Mouse (Mus musculus) bone marrow, adult 2 months (tissue): ENCODE data around the gene Disp1. TPM values are rescaled to one million over a fixed set of nuclear protein-coding genes. Genes with fewer than 3 reads are reported as not detected.

Experiments
- H3K27ac ChIP-seq: fragments of 200-500 bp; 2 replicates; pipeline ENCODE4 v1.5.1; 2012; ENCODE audit warnings: low read depth, mild to moderate bottlenecking, control low read depth, inconsistent platforms, low read length; ENCODE audit not compliant: control insufficient read depth, poor library complexity, insufficient read depth
- H3K4me1 ChIP-seq: fragments of 200-500 bp; 2 replicates; pipeline ENCODE4 v1.6.1; 2011; ENCODE audit warnings: low read length; ENCODE audit not compliant: control insufficient read depth, insufficient read depth
- H3K4me3 ChIP-seq: fragments of 200-500 bp; replicated peaks from 2 replicates; pipeline ENCODE3; 2011; ENCODE audit warnings: mild to moderate bottlenecking, low read depth, low read length, control low read depth; ENCODE audit not compliant: control insufficient read depth
- CTCF ChIP-seq: fragments of 200-500 bp; IDR thresholded peaks from 2 replicates; pipeline ENCODE4 v1.5.1; 2011; ENCODE audit warnings: low read length, control low read depth; ENCODE audit not compliant: control insufficient read depth, insufficient read depth
- POLR2A ChIP-seq: fragments of 200-500 bp; IDR thresholded peaks from 2 replicates; pipeline ENCODE4 v1.6.1; 2011; ENCODE audit warnings: low read depth, mild to moderate bottlenecking, control low read depth, low read length, borderline replicate concordance; ENCODE audit not compliant: control insufficient read depth
- WGBS: fragments of 180-500 bp; shearing (Covaris S2); methylation state at CpG from one replicate; pipeline ENCODE4 v1.1.7; 2018; 5-methylcytosine and 5-hydroxymethylcytosine counted together
- polyA plus RNA-seq: library from polyadenylated mRNA; stranded (reverse); fragments of >200 nt; gene quantifications from 2 replicates; pipeline ENCODE4 v1.2.4, GENCODE M21; 2011; ENCODE audit warnings: low replicate concordance; ENCODE audit not compliant: missing spikeins, insufficient read depth, insufficient read length

Disp1 gene
- polyA plus RNA-seq, 1 experiment: 3.3 TPM

- TF ChIP-seq CTCF (no peak), POLR2A (no peak)
- no peak overlapping the region for H3K27ac ChIP-seq
- WGBS: 82% methylated on average over 6 of the region's 6 CpGs
- no peak overlapping the region for H3K4me3 ChIP-seq
- H3K4me1 ChIP-seq: no peaks in the 10 kb centered on the region
Observed at GRCm38 (mm10) chr1:183215706-183216105, 5.6 kb downstream of the Disp1 start.

DNA sequence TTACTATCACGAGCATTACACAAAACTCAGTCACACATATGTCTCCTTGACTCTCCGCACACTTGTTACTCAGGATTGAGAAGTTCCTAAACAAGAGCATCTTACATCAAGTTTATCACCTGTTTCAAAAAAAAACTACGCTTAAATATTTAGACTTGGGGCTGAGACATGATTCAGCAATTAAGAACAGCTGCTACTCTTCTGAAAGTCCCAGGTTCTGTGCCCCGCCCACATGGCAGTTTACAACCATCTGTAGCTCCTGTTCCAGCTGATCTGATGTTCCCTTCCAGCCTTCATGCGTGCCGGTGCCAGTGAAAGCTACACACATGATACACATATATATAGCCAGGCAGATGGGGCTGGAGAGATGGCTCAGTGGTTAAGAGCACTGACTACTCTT is 7.5 kb downstream of the Disp1 start:
- 73% methylated on average over 6 of the region's 6 CpGs for WGBS
- Histone ChIP-seq H3K4me3 (no peak overlapping the region), H3K4me1 (no peaks in the 10 kb centered on the region), H3K27ac (no peak overlapping the region)
- no peak for TF ChIP-seq POLR2A
- no peak for TF ChIP-seq CTCF

- no peaks in the 10 kb centered on the region for H3K4me1 ChIP-seq
- TF ChIP-seq POLR2A: no peak
- no peak for TF ChIP-seq CTCF
- 67% methylated on average over 6 of the region's 6 CpGs for WGBS
- H3K27ac ChIP-seq: no peak overlapping the region
- no peak overlapping the region for H3K4me3 ChIP-seq
Observed at GRCm38 (mm10) chr1:183212757-183213211, 8.5 kb downstream of the Disp1 start.

DNA sequence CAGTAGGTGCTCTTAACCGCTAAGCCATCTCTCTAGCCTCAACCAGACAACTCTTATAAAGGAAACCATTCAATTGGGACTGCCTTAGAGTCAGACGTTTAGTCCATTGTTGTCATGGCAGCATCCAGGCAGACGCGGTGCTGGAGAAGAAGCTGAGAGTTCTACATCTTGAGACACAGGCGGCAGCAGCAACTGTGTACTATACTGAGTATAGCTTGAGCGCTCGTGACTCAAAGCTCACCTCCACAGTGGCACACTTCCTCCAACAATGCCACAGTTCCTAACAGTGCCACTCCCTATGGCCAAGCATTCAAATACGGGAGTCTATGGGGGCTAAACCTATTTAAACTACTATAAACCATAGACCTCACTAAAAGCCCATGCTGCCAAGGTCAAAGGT is 11.2 kb downstream of the Disp1 start:
- no peaks in the 10 kb centered on the region for H3K4me1 ChIP-seq
- 87% methylated on average over 8 of the region's 8 CpGs for WGBS
- TF ChIP-seq CTCF: no peak
- TF ChIP-seq POLR2A: no peak
- H3K4me3 ChIP-seq: no peak overlapping the region
- no peak overlapping the region for H3K27ac ChIP-seq

- Histone ChIP-seq H3K4me3 (no peak overlapping the region), H3K4me1 (no peaks in the 10 kb centered on the region), H3K27ac (no peak overlapping the region)
- TF ChIP-seq POLR2A (no peak), CTCF (no peak)
- 59% methylated on average over 6 of the region's 6 CpGs for WGBS
Observed at GRCm38 (mm10) chr1:183207623-183208022, 13.7 kb downstream of the Disp1 start.

DNA sequence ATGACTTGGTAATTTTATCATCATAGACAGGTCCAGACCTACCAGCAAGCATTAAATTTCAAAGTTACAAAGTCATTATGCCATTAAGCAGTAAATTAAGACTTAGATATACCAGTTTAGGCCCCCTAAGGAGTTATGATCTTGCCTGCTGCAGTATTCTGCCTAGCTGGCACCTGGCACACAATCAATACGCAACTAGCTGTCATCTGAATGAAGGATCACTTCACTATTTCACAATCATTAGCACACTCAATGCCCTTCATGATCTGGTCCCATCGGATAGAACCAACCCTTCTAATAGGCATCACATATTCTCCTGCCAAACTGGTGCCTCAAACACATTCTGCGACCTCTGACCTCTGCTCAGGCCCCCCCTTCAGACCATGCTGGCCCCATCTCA is 14.2 kb downstream of the Disp1 start:
- Histone ChIP-seq H3K4me1 (no peaks in the 10 kb centered on the region; the same call in 1 of the 2 replicates), H3K27ac (no peak overlapping the region), H3K4me3 (no peak overlapping the region)
- WGBS: 74% methylated on average over 3 of the region's 3 CpGs
- no peak for TF ChIP-seq CTCF
- TF ChIP-seq POLR2A: no peak

- no peak for TF ChIP-seq CTCF
- no peak for TF ChIP-seq POLR2A
- Histone ChIP-seq H3K4me3 (no peak overlapping the region), H3K4me1 (no peaks in the 10 kb centered on the region; the same call in 1 of the 2 replicates), H3K27ac (no peak overlapping the region)
- 88% methylated on average over 5 of the region's 5 CpGs for WGBS
Observed at GRCm38 (mm10) chr1:183200926-183201325, 20.4 kb downstream of the Disp1 start.

- H3K27ac ChIP-seq: no peak overlapping the region
- no peaks in the 10 kb centered on the region for H3K4me1 ChIP-seq
- no peak overlapping the region for H3K4me3 ChIP-seq
- TF ChIP-seq CTCF: no peak
- TF ChIP-seq POLR2A: no peak
- WGBS: 94% methylated on average over 18 of the region's 18 CpGs
Observed at GRCm38 (mm10) chr1:183194763-183195162, 26.6 kb downstream of the Disp1 start.

DNA sequence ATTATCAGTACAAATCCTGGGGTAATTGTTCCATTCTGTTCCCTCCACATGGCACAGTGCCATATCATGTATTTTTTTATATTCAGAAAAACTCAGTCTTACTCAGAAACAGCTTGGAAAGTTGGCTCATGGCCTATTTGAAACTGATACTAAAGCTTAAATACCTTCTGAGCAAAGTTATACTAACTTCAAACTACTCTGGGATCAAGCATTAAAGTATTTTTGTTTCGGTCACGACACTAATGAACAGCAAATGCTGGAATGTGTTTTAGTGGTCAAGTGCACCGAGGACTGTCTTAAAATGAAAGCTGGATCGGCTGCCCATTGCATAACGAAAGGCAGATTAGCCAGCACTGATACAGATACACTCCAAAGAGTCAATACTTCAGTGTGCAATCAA is 27.2 kb downstream of the Disp1 start:
- 86% methylated on average over 5 of the region's 5 CpGs for WGBS
- no peak overlapping the region for H3K4me3 ChIP-seq
- TF ChIP-seq CTCF: no peak
- no peak for TF ChIP-seq POLR2A

More for the DNA sequence above, 27.2 kb downstream of the Disp1 start:
- Histone ChIP-seq H3K4me1 (no peaks in the 10 kb centered on the region), H3K27ac (no peak overlapping the region)
